Mouse (Mus musculus) cerebellum, adult 11-12 months (tissue): ENCODE results near the gene Pmpca.

Experiments
- DNase-seq: peaks from one replicate; pipeline ENCODE4 v3.0.0; 2022

Gene Pmpca

GRCm38 (mm10) chr2:26389154-26389690, at the start of gene Pmpca, which contains the start of gene Entr1:
Pmpca (plus strand) TSS chr2:26389339.
Entr1 (minus strand) TSS chr2:26389316.
- DNase-seq = peak; percentile 78

GRCm38 (mm10) chr2:26341510-26341981, 47.6 kb upstream of the Pmpca start:
- no peak for DNase-seq

- DNase-seq = peak; percentile 85
These were observed 47.1 kb upstream of the Pmpca start for GRCm38 (mm10) chr2:26342044-26342443.

- DNase-seq = no peak
These were observed 46.3 kb upstream of the Pmpca start for GRCm38 (mm10) chr2:26342609-26343490.

GRCm38 (mm10) chr2:26348241-26348640, 40.9 kb upstream of the Pmpca start:
- no peak for DNase-seq

GRCm38 (mm10) chr2:26351358-26352290, 37.5 kb upstream of the Pmpca start, which contains the start of gene Dnlz:
Dnlz (minus strand) TSS chr2:26352110.
- DNase-seq = peak; percentile 92

- peak; percentile 71 for DNase-seq
These were observed 36.7 kb upstream of the Pmpca start for GRCm38 (mm10) chr2:26352291-26352910.

GRCm38 (mm10) chr2:26353066-26353980, 35.8 kb upstream of the Pmpca start:
- peak; percentile 68 for DNase-seq

- DNase-seq = no peak
These were observed 34.7 kb upstream of the Pmpca start for GRCm38 (mm10) chr2:26354401-26354800.

GRCm38 (mm10) chr2:26356231-26356630, 32.9 kb upstream of the Pmpca start:
- DNase-seq = no peak

- peak; percentile 30 for DNase-seq
These were observed 32.5 kb upstream of the Pmpca start for GRCm38 (mm10) chr2:26356678-26357077.

- DNase-seq = peak; percentile 49
These were observed 31.7 kb upstream of the Pmpca start for GRCm38 (mm10) chr2:26357484-26357883.

- no peak for DNase-seq
These were observed 30.3 kb upstream of the Pmpca start for GRCm38 (mm10) chr2:26358667-26359320.

- no peak for DNase-seq
These were observed 29.2 kb upstream of the Pmpca start for GRCm38 (mm10) chr2:26359983-26360382.

GRCm38 (mm10) chr2:26360772-26361171, 28.4 kb upstream of the Pmpca start, which contains the start of gene Card9:
Card9 (minus strand) TSS chr2:26360918.
- no peak for DNase-seq

- DNase-seq = no peak
These were observed 26.1 kb upstream of the Pmpca start for GRCm38 (mm10) chr2:26362991-26363390.

GRCm38 (mm10) chr2:26363481-26363880, 25.7 kb upstream of the Pmpca start:
- DNase-seq = no peak

GRCm38 (mm10) chr2:26364738-26365465, 24.2 kb upstream of the Pmpca start:
- peak; percentile 76 for DNase-seq

- DNase-seq = no peak
These were observed 21.2 kb upstream of the Pmpca start for GRCm38 (mm10) chr2:26367911-26368310.

- no peak for DNase-seq
These were observed 20.6 kb upstream of the Pmpca start for GRCm38 (mm10) chr2:26368572-26368971.
